Mouse (Mus musculus) embryonic facial prominence, embryonic 11.5 days (tissue): ENCODE data around the gene Fat3. TPM values are rescaled to one million over a fixed set of nuclear protein-coding genes. Genes with fewer than 3 reads are reported as not detected.

Source experiments
- ATAC-seq: fragments of 200-750 bp; cut with Nextera tagmentation; replicated peaks from 2 replicates; pipeline ENCODE4 v1.8.0; 2017; ENCODE audit warnings: low read depth; ENCODE audit not compliant: insufficient number of reproducible peaks, low FRiP score, low TSS enrichment
- DNase-seq: peaks from one replicate; pipeline ENCODE4 v3.0.0-alpha.2; 2015; ENCODE audit warnings: low spot score
- H3K27ac ChIP-seq: fragments of 300-500 bp; sonication (generic); replicated peaks from 2 replicates; pipeline ENCODE4 v1.5.1; 2014; ENCODE audit warnings: mild to moderate bottlenecking, low read depth, low read length, control low read depth
- H3K27me3 ChIP-seq: fragments of 300-500 bp; sonication (generic); 2 replicates; pipeline ENCODE4 v1.6.1; 2014; ENCODE audit warnings: mild to moderate bottlenecking, low read length, moderate library complexity, mixed read lengths; ENCODE audit not compliant: control insufficient read depth, insufficient read depth
- H3K36me3 ChIP-seq: fragments of 300-500 bp; sonication (generic); replicated peaks from 2 replicates; pipeline ENCODE4 v1.6.1; 2014; ENCODE audit warnings: low read depth, mild to moderate bottlenecking, low read length, moderate library complexity, mixed read lengths; ENCODE audit not compliant: control insufficient read depth, insufficient read depth
- H3K4me1 ChIP-seq: fragments of 300-500 bp; sonication (generic); 2 replicates; pipeline ENCODE4 v1.6.1; 2014; ENCODE audit warnings: low read length, mixed read lengths; ENCODE audit not compliant: control insufficient read depth, insufficient read depth
- H3K4me2 ChIP-seq: fragments of 300-500 bp; sonication (generic); 2 replicates; pipeline ENCODE4 v1.6.1; 2014; ENCODE audit warnings: low read depth, mild to moderate bottlenecking, control low read depth, low read length, moderate library complexity
- H3K4me3 ChIP-seq: fragments of 300-500 bp; sonication (generic); 2 replicates; pipeline ENCODE4 v1.5.1; 2014; ENCODE audit warnings: low read depth, low read length, control low read depth
- H3K9ac ChIP-seq: fragments of 300-500 bp; sonication (generic); replicated peaks from 2 replicates; pipeline ENCODE4 v1.6.1; 2014; ENCODE audit warnings: mild to moderate bottlenecking, control low read depth, low read length
- H3K9me3 ChIP-seq: fragments of 300-500 bp; sonication (generic); replicated peaks from 2 replicates; pipeline ENCODE4 v1.6.1; 2016; ENCODE audit warnings: mild to moderate bottlenecking, low read length, inconsistent platforms, mixed read lengths; ENCODE audit not compliant: control insufficient read depth
- WGBS: fragments of 180-500 bp; shearing (Covaris S2); extraction: QIAGEN DNeasy Blood & Tissue Kit; methylation state at CpG from one replicate; pipeline ENCODE4 v1.1.7; 2014; 5-methylcytosine and 5-hydroxymethylcytosine counted together
- polyA plus RNA-seq: library from polyadenylated mRNA; unstranded; fragments of >200 nt; fragmentation: Nextera tagmentation; extraction: Ambion mirVana; gene quantifications from 2 replicates; pipeline ENCODE4 v1.2.1, GENCODE M21; 2014

The Fat3 gene
- polyA plus RNA-seq, 1 experiment from 2014 or later = 4.1 TPM

GRCm38 (mm10) chr9:15937837-15938514 lies 563.1 kb downstream of the Fat3 start:
- ATAC-seq (no peak), DNase-seq (no peak)
- Histone ChIP-seq H3K36me3 (no peaks in the 10 kb centered on the region), H3K4me3 (no peak overlapping the region), H3K27me3 (no peaks in the 10 kb centered on the region), H3K9ac (no peak overlapping the region), H3K9me3 (no peaks in the 10 kb centered on the region), H3K4me2 (no peak overlapping the region), H3K4me1 (no peaks in the 10 kb centered on the region), H3K27ac (no peak overlapping the region)
- 79% methylated on average over 28 of the region's 28 CpGs for WGBS

GRCm38 (mm10) chr9:15930928-15931443 lies 570.1 kb downstream of the Fat3 start:
- Histone ChIP-seq H3K4me2 (no peak overlapping the region), H3K9me3 (no peaks in the 10 kb centered on the region), H3K36me3 (no peaks in the 10 kb centered on the region), H3K9ac (no peak overlapping the region), H3K4me3 (no peak overlapping the region), H3K27me3 (no peaks in the 10 kb centered on the region), H3K4me1 (no peaks in the 10 kb centered on the region), H3K27ac (no peak overlapping the region)
- DNase-seq (no peak), ATAC-seq (no peak)
- WGBS = 87% methylated on average over 5 of the region's 5 CpGs

- Histone ChIP-seq H3K4me3 (no peak overlapping the region), H3K27ac (no peak overlapping the region), H3K4me2 (no peak overlapping the region), H3K9ac (no peak overlapping the region), H3K9me3 (no peaks in the 10 kb centered on the region), H3K36me3 (no peaks in the 10 kb centered on the region), H3K4me1 (no peaks in the 10 kb centered on the region), H3K27me3 (no peaks in the 10 kb centered on the region)
- WGBS = 70% methylated on average over 2 of the region's 2 CpGs
- DNase-seq (no peak), ATAC-seq (no peak)
Measured at GRCm38 (mm10) chr9:15928331-15928730, 572.8 kb downstream of the Fat3 start.

GRCm38 (mm10) chr9:15927378-15928083 lies 573.6 kb downstream of the Fat3 start:
- no peaks in the 10 kb centered on the region for H3K36me3 ChIP-seq
- H3K27ac ChIP-seq = no peak overlapping the region
- H3K4me2 ChIP-seq = no peak overlapping the region
- no peaks in the 10 kb centered on the region for H3K4me1 ChIP-seq
- no peak for ATAC-seq
- H3K4me3 ChIP-seq = no peak overlapping the region
- 82% methylated on average over 5 of the region's 5 CpGs for WGBS
- no peak overlapping the region for H3K9ac ChIP-seq
- H3K27me3 ChIP-seq = no peaks in the 10 kb centered on the region
- no peak for DNase-seq
- no peaks in the 10 kb centered on the region for H3K9me3 ChIP-seq

- Histone ChIP-seq H3K9ac (no peak overlapping the region), H3K27ac (no peak overlapping the region), H3K4me1 (no peaks in the 10 kb centered on the region), H3K36me3 (no peaks in the 10 kb centered on the region), H3K4me2 (no peak overlapping the region), H3K9me3 (no peaks in the 10 kb centered on the region), H3K4me3 (no peak overlapping the region), H3K27me3 (no peaks in the 10 kb centered on the region)
- DNase-seq (no peak), ATAC-seq (no peak)
- WGBS = 92% methylated on average over 5 of the region's 5 CpGs
Measured at GRCm38 (mm10) chr9:15925237-15925636, 575.8 kb downstream of the Fat3 start.

- no peak for ATAC-seq
- 77% methylated on average over 4 of the region's 4 CpGs for WGBS
Measured at GRCm38 (mm10) chr9:15920271-15920670, 580.8 kb downstream of the Fat3 start.

GRCm38 (mm10) chr9:15919373-15920005 lies 581.6 kb downstream of the Fat3 start:
- 60% methylated on average over 5 of the region's 5 CpGs for WGBS
- ATAC-seq = no peak

More at GRCm38 (mm10) chr9:15920271-15920670, 580.8 kb downstream of the Fat3 start:
- no peaks in the 10 kb centered on the region for H3K4me1 ChIP-seq
- H3K27ac ChIP-seq = no peak overlapping the region
- DNase-seq = no peak
- no peak overlapping the region for H3K4me2 ChIP-seq
- no peaks in the 10 kb centered on the region for H3K9me3 ChIP-seq
- no peaks in the 10 kb centered on the region for H3K27me3 ChIP-seq
- no peak overlapping the region for H3K4me3 ChIP-seq
- no peaks in the 10 kb centered on the region for H3K36me3 ChIP-seq
- H3K9ac ChIP-seq = no peak overlapping the region

GRCm38 (mm10) chr9:15916600-15916999 lies 584.5 kb downstream of the Fat3 start:
- Histone ChIP-seq H3K4me2 (no peak overlapping the region), H3K27me3 (no peaks in the 10 kb centered on the region), H3K9me3 (no peaks in the 10 kb centered on the region), H3K9ac (no peak overlapping the region), H3K36me3 (no peaks in the 10 kb centered on the region), H3K27ac (no peak overlapping the region), H3K4me3 (no peak overlapping the region), H3K4me1 (no peaks in the 10 kb centered on the region)
- DNase-seq (no peak), ATAC-seq (no peak)

More at GRCm38 (mm10) chr9:15919373-15920005, 581.6 kb downstream of the Fat3 start:
- no peaks in the 10 kb centered on the region for H3K27me3 ChIP-seq
- no peak overlapping the region for H3K4me3 ChIP-seq
- no peak overlapping the region for H3K27ac ChIP-seq
- H3K9ac ChIP-seq = no peak overlapping the region
- H3K4me2 ChIP-seq = no peak overlapping the region
- no peaks in the 10 kb centered on the region for H3K9me3 ChIP-seq
- no peaks in the 10 kb centered on the region for H3K4me1 ChIP-seq
- no peaks in the 10 kb centered on the region for H3K36me3 ChIP-seq
- peak; percentile 15 for DNase-seq
